Mouse (Mus musculus) right cerebral cortex, adult 18-20 months (tissue): ENCODE measurements around the gene 1700024P04Rik.
"Not testable (repeated sequence)": the region's sequence is repeated elsewhere in the genome, so short reads cannot be mapped to it uniquely, and the experiment has no call there.

Experiments
- DNase-seq: peaks from one replicate; pipeline ENCODE4 v3.0.0; 2022; ENCODE audit warnings: mixed read lengths

The 1700024P04Rik gene

GRCm38 (mm10) chr13:98984465-98984864 is at the start of gene 1700024P04Rik:
Gene 1700024P04Rik (minus strand): TSS chr13:98984565.
- no peak for DNase-seq

- no peak for DNase-seq
Observed at GRCm38 (mm10) chr13:99031223-99032216, 47.2 kb upstream of the 1700024P04Rik start.

GRCm38 (mm10) chr13:99030579-99031200 is 46.3 kb upstream of the 1700024P04Rik start:
- DNase-seq, result no peak

GRCm38 (mm10) chr13:99025268-99025667 is 40.9 kb upstream of the 1700024P04Rik start:
- no peak for DNase-seq

GRCm38 (mm10) chr13:99022036-99022435 is 37.7 kb upstream of the 1700024P04Rik start:
- DNase-seq, result no peak

- DNase-seq, result no peak
Observed at GRCm38 (mm10) chr13:99021181-99021580, 36.8 kb upstream of the 1700024P04Rik start.

GRCm38 (mm10) chr13:99019831-99020669 is 35.7 kb upstream of the 1700024P04Rik start:
- no peak for DNase-seq

GRCm38 (mm10) chr13:99018526-99019201 is 34.3 kb upstream of the 1700024P04Rik start:
- DNase-seq, result no peak

- DNase-seq, result no peak
Observed at GRCm38 (mm10) chr13:99016696-99017095, 32.3 kb upstream of the 1700024P04Rik start.

GRCm38 (mm10) chr13:99012891-99013290 is 28.5 kb upstream of the 1700024P04Rik start:
- no peak for DNase-seq

GRCm38 (mm10) chr13:99008013-99008412 is 23.6 kb upstream of the 1700024P04Rik start:
- no peak for DNase-seq

GRCm38 (mm10) chr13:99006389-99007099 is 22.2 kb upstream of the 1700024P04Rik start:
- DNase-seq, result no peak

GRCm38 (mm10) chr13:99001652-99002051 is 17.3 kb upstream of the 1700024P04Rik start:
- DNase-seq, result not testable (repeated sequence)

GRCm38 (mm10) chr13:98997025-98997424 is 12.7 kb upstream of the 1700024P04Rik start:
- DNase-seq, result no peak

GRCm38 (mm10) chr13:98977070-98977785 is 7.1 kb downstream of the 1700024P04Rik start:
- DNase-seq, result no peak

- DNase-seq, result not testable (repeated sequence)
Observed at GRCm38 (mm10) chr13:98976022-98976421, 8.3 kb downstream of the 1700024P04Rik start.

- DNase-seq, result no peak
Observed at GRCm38 (mm10) chr13:98972090-98972489, 12.3 kb downstream of the 1700024P04Rik start.

GRCm38 (mm10) chr13:98971641-98972040 is 12.7 kb downstream of the 1700024P04Rik start:
- DNase-seq, result no peak

- no peak for DNase-seq
Observed at GRCm38 (mm10) chr13:98968517-98968916, 15.8 kb downstream of the 1700024P04Rik start.

GRCm38 (mm10) chr13:98967942-98968341 is 16.4 kb downstream of the 1700024P04Rik start:
- no peak for DNase-seq

- no peak for DNase-seq
Observed at GRCm38 (mm10) chr13:98966583-98966982, 17.8 kb downstream of the 1700024P04Rik start.
